Mouse (Mus musculus): ENCODE data around the gene Zfp866.

Gene Zfp866

DNA sequence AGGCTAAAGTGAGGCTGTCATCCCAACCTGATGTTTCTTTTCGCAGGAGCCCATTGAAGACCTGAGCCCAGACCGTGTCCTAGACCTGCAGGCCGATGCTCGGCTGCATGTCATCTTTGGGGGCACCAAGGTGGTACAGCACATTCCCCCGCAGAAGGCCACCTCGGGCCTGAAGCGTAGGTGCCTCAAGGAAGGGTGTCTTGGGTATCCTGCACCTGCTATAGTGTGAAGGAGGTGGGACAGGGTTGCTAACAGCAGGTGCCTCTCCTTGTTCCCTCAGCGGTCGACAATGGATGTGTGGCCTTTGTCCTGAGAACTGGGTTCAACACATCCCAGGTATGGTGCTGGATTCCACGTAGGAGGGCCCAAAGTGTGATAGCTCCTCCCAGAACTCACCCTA lies 6.7 kb upstream of the Zfp866 start:
- peak; percentile 1 for DNase-seq (ENCODE audit: low spot score)

DNA sequence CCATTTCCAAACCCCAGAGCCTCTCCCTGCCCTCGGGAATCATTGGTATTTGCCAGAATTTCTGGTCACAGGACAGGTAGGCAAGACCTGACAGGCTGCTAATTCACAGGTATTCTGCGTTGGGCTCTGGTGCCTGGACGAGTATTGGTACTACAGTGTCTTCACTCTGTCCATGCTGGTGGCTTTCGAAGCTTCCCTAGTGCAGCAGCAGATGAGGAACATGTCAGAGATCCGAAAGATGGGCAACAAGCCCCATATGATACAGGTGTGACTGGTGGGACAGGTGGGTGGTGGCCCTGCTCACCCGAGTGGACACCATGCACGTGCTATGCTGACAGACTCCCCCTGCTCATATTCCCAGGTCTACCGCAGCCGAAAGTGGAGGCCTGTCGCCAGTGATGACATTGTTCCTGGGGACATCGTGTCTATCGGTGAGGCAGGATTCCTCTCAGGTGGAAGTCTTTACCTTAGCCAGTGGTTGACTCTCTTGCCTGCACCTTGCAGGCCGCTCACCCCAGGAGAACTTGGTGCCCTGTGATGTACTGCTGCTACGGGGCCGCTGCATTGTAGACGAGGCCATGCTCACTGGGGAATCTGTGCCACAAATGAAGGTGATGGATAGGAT lies 5.9 kb upstream of the Zfp866 start:
- DNase-seq (ENCODE audit: low spot score), result peak; percentile 1

GRCm38 (mm10) chr8:69794901-69795300 lies 3.9 kb upstream of the Zfp866 start:
- peak; percentile 2 for DNase-seq (ENCODE audit: low spot score)

DNA sequence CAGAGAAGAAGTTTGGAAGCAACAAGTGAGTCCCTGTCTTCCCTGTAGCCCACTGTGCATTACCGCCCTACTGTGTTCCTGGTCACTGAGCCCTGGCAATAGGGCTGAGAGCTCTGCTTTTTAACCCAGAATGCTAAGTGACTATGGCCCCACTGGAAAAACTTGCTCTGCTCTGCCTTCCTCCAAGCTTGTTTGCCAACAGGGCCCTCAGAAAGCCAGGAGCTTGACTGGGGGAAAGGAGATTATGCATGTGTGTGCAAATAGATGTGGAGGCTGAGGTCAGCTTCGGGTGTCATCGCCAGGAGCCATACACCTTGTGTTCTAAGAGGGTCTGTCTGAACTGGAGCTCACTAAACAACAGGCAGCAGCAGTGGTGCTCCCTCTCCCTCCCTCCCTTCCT lies 3.1 kb upstream of the Zfp866 start:
- DNase-seq (ENCODE audit: low spot score), result no peak

- peak; percentile 3 for DNase-seq (ENCODE audit: low spot score)
These were observed 2.7 kb upstream of the Zfp866 start for GRCm38 (mm10) chr8:69793666-69794065.

- DNase-seq (ENCODE audit: low spot score), result peak; percentile 29
These were observed 564 bp upstream of the Zfp866 start for GRCm38 (mm10) chr8:69791415-69792068.

- DNase-seq (ENCODE audit: low spot score), result peak; percentile 2
These were observed 614 bp downstream of the Zfp866 start for GRCm38 (mm10) chr8:69790364-69790763.

DNA sequence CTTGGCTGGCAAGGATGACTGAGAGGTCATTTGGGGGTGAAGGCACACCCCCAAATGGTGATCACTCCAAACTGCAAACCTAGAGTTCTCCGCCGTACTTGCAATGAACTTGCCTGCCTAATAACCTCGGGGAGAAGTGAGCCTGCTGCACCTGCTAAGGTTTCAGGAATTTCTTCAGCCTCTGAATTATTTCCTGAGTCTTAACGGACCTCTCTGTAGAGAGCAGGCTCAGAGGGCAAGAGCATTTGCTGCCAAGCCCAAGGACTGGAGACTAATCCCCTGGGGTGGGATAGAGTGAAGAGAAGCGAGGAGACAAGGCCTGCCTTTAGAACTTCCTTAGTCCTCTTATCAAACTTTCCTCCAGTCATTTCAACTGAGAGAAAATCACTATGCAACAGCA lies 1.2 kb downstream of the Zfp866 start:
- peak; percentile 2 for DNase-seq (ENCODE audit: low spot score)

DNA sequence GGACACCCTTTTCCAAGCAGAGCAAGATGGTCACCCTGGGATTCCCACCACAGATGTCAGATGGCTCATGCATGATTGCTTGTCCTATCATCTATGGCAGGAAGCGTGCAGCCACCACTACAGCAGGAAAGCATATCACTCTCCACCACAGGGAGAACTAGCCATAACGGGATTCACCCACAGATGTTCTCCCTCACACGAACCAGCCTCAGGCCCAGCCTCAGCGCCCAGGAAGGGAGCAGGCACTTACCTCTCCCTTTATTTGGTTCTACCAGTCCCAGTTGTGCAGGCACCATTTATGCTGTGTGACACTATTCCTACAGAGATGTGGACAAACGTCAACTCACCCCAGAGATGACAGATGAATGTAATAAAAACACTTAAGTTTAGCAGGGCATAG lies 1.9 kb downstream of the Zfp866 start:
- DNase-seq (ENCODE audit: low spot score), result peak; percentile 2

- DNase-seq (ENCODE audit: low spot score), result peak; percentile 2
These were observed 13.9 kb downstream of the Zfp866 start for GRCm38 (mm10) chr8:69777111-69777510.

DNA sequence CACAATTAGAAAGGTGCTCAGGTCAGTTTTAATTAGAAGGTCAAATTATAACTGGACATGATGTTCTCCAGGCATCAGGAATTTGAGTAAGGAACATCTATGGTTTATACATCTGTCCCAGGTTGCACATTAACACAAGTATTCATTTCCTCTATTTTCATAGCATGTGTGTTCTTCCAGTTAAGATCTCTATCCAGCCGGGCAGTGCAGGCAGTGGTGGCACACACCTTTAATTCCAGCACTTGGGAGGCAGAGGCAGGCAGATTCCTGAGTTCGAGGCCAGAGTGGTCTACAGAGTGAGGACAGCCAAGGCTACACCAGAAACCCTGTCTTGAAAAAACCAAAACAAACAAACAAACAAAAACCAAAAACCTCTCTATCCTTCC lies 15.8 kb downstream of the Zfp866 start:
- DNase-seq (ENCODE audit: low spot score), result peak; percentile 1

DNA sequence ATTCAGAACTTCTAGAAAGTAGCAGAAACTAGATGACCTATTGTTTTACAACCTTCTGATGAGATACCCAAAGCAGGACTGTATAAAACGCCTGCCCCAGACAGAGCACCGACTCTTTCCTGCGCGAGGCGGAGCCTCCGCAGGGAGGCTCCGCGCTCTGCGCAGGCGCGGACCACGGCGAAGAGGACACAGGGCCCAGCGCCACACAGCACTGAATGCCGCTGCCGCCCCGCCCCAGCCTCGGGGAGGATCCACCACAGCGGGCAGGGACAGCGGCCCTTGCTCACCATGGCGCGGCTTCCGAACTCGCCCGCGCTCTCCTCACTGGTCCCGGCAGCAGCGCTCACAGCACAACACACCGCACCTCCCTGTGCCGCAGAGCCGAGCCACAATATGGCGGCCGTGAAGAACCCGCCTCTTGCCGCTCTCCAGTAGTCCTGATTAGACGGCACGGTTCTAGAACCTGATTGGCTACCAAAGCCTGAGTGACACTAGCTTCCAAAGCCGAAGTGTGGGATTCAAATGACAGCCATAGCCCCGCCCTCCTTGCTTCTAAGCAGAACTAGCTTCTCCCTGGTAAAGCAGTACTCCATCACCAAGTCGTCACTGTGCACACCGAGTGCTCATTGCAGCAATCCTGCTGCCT lies 16.4 kb downstream of the Zfp866 start, which contains the start of gene Gm20422:
Gene Gm20422, minus strand, starts transcription at position 384 of the 646 bp plus-strand sequence.
- DNase-seq (ENCODE audit: low spot score), result peak; percentile 76

- no peak for DNase-seq (ENCODE audit: low spot score)
These were observed 18.9 kb downstream of the Zfp866 start for GRCm38 (mm10) chr8:69772106-69772505.

DNA sequence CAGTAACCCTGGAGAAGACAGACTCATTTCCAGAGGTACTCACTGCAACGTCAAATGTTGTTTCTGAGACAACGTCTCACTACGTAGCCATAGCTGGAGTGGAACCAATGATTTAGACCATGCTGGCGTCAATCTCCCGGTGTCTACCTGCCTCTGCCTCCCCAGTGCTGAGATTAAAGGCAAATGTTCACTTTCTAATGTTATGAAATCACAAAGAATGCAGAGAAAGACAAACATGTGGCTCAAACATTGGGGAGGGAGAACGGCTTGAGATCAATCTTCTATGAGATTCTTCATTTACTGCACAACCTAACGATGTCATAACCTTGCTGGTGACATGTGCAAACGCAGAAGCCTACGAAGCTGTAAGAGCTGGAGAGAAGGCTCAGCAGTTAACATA lies 19.8 kb downstream of the Zfp866 start:
- no peak for DNase-seq (ENCODE audit: low spot score)

DNA sequence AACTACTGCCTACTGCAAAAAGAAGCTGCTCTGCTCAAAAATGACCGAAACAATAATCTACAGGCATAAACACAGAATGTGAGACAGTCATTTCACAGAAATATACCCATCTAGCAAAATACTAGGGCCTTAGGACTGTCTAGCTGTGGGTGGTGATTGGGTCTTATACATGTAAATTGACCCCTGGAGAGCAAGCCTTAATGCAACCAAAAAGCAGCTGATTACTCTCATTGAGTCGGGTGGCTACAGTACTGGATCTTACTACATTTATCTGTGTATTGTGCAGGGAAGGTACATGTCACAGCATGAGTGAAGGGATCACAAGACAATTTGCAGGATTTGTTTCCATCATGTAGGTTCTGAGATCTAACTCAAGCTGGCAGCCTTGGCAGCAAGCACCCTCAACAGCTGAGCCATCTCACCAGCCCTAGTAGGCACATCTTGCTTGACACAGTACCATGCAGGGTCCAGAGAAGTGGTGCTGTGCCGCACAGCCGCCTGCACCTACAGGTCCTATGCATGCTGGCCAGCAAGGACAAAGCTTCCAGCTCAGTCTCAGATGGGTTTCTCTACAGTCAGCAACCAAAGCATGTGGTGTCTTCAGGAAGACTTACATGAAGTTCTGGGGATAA lies 29.0 kb downstream of the Zfp866 start:
- no peak for DNase-seq (ENCODE audit: low spot score)

DNA sequence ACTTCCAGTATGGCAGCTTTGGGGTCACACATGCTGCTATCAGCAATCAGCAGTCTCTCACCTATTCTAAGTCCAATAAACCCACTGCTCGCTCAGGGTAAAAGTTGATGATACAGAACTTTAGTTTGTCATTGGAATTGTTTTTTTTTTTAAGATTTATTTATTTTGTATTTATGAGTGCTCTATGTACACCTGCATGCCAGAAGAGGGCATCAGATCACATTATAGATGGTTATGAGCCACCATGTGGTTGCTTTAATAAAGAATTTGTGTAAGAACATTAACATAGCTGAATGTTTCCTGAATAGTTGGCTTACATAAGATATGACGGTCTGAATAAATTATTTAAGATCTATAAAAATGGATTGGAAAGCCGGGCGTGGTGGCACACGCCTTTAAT lies 32.7 kb downstream of the Zfp866 start:
- DNase-seq (ENCODE audit: low spot score), result no peak

DNA sequence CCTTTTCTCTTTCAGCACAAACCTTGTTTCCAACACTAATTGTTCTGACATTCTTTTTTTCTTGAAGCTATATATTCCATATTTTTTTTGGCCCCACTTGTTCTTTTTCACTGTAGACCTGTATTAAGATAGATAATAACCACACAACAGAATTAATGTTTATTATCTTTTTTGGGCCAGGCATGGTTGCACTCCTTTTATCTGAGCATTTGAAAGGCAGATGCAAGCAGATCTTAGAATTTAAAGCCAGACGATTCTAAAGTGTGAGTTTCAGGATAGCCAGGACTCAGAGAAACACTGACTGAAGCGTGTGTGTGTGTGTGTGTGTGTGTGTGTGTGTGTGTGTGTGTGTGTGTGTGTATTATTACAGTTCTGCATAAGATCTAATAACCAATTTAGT lies 38.5 kb downstream of the Zfp866 start:
- no peak for DNase-seq (ENCODE audit: low spot score)

DNA sequence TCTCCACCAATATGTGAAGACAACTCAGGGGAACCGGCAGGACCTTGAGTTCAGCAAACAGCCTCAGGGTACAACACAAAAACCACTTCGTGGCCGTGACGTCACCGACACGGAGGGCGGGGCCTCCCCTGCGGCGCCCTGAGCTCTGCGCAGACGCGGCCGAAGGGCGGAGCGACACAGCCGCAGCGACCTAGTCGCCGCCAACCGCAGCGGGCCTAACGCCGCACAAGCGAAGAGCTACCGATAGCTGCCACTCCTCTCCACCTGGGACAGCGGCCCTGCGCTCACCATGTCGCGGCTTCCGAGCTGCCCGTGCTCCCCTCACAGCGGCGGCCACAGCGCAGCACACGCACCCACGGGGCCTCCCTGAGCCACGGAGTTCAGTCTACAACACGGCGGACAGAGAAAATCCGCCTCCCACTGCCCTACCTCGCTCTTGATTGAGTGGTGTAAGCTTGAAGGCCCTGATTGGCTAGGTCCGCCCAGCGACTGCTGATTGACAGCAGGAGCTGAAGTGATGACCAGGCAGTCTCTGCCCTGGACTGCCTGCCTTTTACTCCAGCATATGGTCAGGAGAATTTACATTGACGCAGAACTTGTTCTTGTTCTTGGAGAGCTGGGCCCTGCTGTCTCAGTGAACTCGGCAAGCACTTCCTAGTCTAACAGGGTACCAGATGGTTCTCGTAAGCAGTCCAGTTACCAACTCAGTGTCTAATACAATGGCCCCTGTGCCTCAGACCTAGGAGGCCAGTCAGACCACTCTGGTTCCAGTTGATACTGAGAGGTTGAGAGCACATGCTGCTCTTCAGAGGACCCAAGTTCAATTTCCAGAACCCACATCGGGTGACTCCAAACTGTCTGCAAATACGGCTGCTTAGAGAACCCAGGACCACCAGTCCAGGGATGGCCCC lies 41.2 kb downstream of the Zfp866 start, which contains the start of gene Zfp963:
Gene Zfp963, minus strand, starts transcription at position 427 of the 911 bp plus-strand sequence.
- peak; percentile 96 for DNase-seq (ENCODE audit: low spot score)

GRCm38 (mm10) chr8:69741231-69741630 lies 49.7 kb downstream of the Zfp866 start:
- no peak for DNase-seq (ENCODE audit: low spot score)

DNA sequence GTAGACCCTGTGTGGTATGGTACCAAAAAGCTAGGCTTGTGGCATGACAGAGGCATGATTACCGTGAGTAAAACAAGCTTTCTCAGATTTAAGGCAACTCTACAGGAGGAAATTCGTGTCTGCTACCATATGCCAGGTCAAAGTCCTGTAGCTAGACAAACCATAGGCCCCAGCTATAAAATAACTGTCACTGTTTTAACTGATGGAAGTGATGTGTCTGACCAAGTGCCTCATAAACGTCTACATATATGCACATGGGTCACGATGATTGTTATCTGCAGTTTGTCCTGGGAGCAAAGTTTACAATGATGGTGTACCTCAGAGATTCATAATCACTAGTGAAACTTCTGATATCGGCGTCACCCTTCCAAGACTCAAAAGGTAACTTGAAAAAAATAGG lies 50.2 kb downstream of the Zfp866 start:
- no peak for DNase-seq (ENCODE audit: low spot score)

DNA sequence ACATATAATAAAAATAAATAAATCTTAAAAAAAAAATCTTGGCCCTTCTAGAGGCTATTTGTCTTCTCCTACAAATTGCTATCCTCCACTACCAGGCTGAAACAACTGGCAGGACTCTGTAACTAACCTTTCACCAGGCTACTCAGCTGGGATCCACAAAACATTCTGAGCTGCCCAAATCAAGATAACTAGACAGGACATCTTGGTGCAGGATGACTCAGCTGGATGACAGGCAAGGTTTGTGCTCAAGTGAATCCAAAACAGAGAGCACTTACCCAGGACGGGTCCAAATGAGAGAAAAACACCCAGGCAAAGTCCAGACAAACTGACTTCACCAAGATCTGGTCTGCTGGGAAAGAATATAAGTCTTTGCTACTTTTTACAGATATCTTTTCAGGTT lies 55.5 kb downstream of the Zfp866 start:
- DNase-seq (ENCODE audit: low spot score), result no peak

DNA sequence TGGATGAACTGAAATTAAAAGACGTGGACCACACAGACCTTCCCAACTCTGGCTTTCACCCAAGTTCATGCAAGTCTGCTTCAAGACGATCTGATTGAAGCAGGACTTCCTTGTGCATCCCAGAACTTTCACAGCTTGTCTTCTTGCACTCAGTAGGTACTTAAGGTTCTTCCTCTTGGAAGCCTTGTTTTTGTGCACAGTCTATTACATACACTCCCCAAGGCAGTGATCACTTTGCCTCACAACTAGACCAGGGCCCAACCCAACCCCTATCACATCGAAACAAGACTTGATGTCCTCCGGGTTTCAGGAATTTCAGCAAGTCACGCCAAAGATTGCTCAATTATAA lies 73.8 kb downstream of the Zfp866 start:
- DNase-seq (ENCODE audit: low spot score), result no peak
